Mouse (Mus musculus): Measurements from ENCODE around the gene Krtap10-10.

Krtap10-10 gene

GRCm38 (mm10) chr10:77867546-77867945, 31.8 kb downstream of the Krtap10-10 start:
- no peak for DNase-seq (ENCODE audit: low spot score in 2 of 2)

- no peak for DNase-seq (ENCODE audit: low spot score in 2 of 2)
Observed at GRCm38 (mm10) chr10:77869651-77870050, 33.9 kb downstream of the Krtap10-10 start.

GRCm38 (mm10) chr10:77878985-77879384, 43.2 kb downstream of the Krtap10-10 start:
- DNase-seq (ENCODE audit: low spot score in 2 of 2) = peak; percentile 34 to 47

GRCm38 (mm10) chr10:77880305-77880704, 44.6 kb downstream of the Krtap10-10 start:
- DNase-seq (ENCODE audit: low spot score in 2 of 2) = no peak

GRCm38 (mm10) chr10:77882553-77882952, 46.8 kb downstream of the Krtap10-10 start:
- no peak for DNase-seq (ENCODE audit: low spot score in 2 of 2)

GRCm38 (mm10) chr10:77886007-77886747, 50.4 kb downstream of the Krtap10-10 start:
- no peak for DNase-seq (ENCODE audit: low spot score in 2 of 2)

Data from urinary bladder, postnatal 36 days (tissue).